Mouse (Mus musculus) spleen, postnatal 14 days (tissue): Measurements from ENCODE around the gene Tgm2.

Source experiments
- DNase-seq, 2 experiments: peaks; one replicate each; pipeline ENCODE4 v3.0.0; 2021 to 2022; ENCODE audit warnings: low spot score in 2 of 2

The Tgm2 gene

GRCm38 (mm10) chr2:158113591-158114257, 32.5 kb downstream of the Tgm2 start:
- DNase-seq = no peak

DNA sequence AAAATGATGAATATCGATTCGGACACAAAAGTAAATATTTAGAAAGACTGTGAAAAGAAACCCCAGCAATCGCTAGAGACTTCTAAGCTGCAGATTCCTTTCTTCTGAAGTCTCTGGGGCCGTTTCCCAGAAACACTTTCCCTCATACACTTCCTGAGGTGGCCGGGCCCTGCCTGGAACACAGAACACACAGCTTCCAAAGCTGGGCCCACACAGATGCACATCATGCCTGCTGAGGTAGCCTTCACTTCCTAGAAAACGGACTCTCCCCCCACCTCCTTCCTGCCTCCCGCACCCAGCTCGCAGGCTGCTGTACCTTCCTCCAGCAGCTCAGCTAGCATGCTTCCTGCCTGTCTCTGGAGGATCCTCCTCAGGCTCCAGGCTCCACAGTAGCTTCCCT, 36.7 kb downstream of the Tgm2 start:
- DNase-seq = no peak

- peak in 1 of 2 experiments; percentile 14 for DNase-seq
Observed at GRCm38 (mm10) chr2:158106947-158107587, 39.2 kb downstream of the Tgm2 start.

GRCm38 (mm10) chr2:158105605-158106004, 40.6 kb downstream of the Tgm2 start:
- no peak for DNase-seq

GRCm38 (mm10) chr2:158104966-158105365, 41.3 kb downstream of the Tgm2 start:
- DNase-seq = no peak

DNA sequence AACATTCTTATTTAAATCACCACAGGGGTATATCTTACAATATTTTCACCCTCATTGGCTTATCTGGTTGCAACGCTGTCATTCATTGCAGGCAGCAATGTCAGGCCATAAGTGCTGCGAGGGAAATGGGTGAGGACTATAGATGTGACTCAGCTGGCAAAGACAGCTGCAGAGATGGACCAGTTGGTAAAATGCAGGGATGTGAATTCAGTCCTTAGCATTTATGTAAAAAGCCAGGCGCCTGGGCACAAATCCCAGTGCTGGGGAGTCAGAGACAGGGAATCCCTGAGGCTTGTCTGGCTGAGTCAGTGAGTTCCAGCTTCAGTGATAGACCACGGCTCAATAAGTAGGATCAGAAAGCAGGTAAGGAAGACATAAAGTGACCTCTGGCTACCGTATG, 44.5 kb downstream of the Tgm2 start:
- DNase-seq = no peak

GRCm38 (mm10) chr2:158099537-158099936, 46.7 kb downstream of the Tgm2 start:
- DNase-seq = no peak

DNA sequence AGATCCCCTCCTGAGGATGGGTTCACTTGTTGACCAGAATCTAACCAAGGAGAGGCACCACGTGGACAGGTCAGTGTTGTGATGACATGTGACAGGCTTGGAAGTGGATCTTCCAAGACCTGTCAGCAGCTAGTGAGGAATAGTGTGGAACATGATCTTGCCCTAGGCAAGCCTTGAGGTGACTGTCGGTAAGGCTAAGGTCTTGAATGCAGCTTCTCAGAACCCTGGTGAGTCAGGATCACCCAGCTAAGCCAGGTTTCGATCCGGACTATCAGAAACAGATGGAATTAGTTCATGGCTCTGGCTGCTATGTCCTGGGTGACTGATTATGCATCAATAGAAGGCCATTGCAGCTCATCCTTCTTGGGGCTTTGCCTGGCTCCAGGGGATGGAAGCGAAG, 47.5 kb downstream of the Tgm2 start:
- DNase-seq = no peak

- no peak for DNase-seq
Observed at GRCm38 (mm10) chr2:158097071-158097470, 49.2 kb downstream of the Tgm2 start.

DNA sequence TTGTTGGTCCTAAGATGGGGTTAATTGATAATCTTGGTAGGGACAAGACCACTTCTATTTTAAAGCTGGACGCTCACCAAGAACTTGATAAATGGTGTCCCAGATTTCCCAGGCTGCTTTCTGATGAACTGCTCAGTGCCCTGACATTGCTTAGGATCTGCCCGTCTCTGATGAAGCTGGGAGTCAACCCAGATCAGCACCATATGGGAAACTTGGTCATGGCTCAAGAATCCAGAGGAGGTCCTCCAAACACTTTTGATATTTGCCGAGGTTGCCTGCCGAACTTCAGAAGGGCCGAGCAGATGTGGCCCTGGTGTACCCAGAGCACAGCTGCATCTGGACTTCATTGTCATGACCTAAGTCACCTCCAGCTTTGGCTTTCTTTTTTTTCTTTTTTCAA, 51.4 kb downstream of the Tgm2 start:
- DNase-seq = no peak

DNA sequence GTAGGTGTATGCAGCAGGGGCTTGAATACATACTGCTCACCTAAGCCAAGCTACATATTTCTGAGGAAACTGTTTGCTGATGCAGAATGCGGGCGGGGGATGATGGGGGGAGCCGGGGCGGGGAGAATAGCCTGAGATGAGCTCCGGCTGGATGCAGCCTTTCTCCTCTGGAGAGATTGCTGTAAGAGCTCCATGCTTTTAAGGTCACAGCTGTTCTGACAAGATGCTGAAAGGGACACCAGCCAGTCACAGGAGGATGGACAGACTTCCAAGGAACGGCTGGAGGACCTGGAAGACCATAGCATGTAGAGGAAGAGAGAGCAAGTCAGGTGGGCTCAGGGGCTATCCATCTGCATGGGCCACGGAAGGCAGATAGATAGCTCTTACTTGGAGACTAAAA, 51.9 kb downstream of the Tgm2 start:
- no peak for DNase-seq

- DNase-seq = no peak
Observed at GRCm38 (mm10) chr2:158093345-158093744, 52.9 kb downstream of the Tgm2 start.

GRCm38 (mm10) chr2:158090096-158090495, 56.1 kb downstream of the Tgm2 start:
- no peak for DNase-seq

GRCm38 (mm10) chr2:158084486-158084885, 61.8 kb downstream of the Tgm2 start:
- DNase-seq = peak in 1 of 2 experiments; percentile 17

DNA sequence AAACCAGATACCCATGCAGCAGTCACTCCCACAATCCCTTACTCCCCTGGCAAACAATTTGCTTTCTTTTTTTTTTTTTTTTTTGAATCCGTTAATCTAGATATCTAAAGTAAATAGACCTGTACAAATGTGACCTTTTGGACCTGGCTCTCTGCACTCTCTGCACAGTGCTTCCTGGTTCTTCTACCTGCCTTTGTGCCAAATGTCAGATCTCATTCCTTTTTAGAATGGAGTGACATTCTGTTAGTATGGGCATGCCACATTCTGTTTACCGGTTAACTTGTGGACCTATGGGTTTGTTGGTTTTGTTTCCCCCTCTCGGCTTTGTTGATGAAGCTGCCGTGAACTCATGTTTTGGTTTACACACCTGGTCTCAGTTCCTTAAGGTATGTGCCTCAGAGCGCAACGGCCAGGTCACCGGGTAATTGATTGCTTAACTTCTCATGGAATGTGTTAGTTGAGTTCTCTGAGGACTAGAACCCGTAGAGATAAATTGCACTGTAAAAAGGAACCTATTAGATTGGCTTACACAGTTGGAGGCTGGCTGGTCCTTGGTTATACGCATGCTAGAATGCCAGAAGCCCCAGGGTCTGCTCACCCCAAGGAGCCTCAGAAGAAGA, 65.5 kb downstream of the Tgm2 start:
- no peak for DNase-seq

GRCm38 (mm10) chr2:158079843-158080395, 66.3 kb downstream of the Tgm2 start:
- DNase-seq = no peak

DNA sequence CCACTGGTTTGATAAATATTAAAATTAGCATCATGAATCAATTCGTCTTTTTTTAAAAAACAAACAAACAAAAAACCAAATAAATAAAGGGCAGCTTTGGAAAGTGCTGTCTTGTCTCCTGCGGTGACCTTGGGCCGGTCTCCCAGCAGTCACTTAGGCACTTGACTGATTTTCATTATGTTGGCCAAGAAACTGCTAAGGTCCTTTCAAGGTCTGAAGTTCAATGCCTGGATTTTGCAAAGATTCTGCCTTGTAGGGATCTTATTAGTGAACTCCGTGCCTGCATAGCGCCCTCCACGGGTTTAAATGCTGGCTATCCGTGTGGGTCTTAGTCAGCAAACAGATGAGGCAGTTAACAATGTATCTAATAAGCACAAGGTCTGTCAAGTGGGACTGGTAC, 67.3 kb downstream of the Tgm2 start:
- DNase-seq = no peak

DNA sequence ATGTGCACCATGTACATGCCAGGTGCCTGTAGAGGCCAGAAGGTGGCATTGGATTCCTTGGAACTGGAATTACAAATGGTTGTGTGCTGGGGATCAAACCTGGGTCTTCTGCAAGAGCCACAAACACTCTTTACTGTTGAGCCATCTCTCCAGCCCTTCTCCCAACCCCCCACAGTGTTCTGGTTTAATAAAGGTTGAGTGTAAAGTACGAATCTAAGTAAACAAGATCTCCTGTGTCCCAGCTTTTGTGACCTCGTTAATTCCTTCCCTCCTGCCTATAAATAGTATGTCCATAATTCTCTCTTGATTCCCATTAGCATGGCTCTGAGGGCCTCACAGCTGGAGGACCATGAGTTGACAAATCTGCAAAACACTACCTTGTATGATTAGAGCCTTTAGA, 68.3 kb downstream of the Tgm2 start:
- no peak for DNase-seq

- no peak for DNase-seq
Observed at GRCm38 (mm10) chr2:158076690-158077089, 69.5 kb downstream of the Tgm2 start.

DNA sequence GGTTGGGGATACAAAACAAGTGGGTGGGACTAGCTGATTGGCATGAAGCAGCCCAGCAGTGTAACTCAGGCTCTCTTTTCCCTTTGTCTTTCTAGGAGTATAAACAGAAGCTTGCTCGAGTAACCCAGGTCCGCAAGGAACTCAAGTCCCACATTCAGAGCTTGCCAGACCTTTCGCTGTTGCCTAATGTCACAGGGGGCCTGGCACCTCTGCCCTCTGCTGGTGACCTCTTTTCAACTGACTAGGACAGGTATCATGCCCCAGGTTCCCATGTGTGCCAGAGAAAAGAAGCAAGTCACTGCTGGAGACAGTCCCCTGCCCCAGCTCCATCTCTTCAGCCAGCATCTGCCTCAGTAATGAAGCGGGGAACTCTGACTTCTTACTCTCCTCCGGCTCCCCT, 71.4 kb downstream of the Tgm2 start:
- DNase-seq = no peak

DNA sequence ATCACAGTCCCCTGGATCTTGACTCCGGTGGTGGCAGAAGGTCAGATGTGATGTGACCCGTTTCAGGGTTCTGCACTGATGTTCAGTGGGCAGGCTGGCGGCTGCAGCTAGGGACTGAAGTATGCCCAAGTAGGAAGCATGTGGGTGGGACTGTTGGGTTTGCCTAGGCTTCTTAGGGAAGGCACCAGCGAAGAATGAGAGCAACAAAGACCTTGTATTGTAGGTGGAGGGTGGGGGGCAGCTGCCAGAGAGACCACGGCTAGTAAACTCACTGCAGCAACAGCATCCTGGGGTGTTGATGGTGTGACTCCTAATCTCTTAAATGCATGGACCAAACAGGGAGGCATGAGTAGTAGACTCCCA, 74.6 kb downstream of the Tgm2 start:
- DNase-seq = no peak

DNA sequence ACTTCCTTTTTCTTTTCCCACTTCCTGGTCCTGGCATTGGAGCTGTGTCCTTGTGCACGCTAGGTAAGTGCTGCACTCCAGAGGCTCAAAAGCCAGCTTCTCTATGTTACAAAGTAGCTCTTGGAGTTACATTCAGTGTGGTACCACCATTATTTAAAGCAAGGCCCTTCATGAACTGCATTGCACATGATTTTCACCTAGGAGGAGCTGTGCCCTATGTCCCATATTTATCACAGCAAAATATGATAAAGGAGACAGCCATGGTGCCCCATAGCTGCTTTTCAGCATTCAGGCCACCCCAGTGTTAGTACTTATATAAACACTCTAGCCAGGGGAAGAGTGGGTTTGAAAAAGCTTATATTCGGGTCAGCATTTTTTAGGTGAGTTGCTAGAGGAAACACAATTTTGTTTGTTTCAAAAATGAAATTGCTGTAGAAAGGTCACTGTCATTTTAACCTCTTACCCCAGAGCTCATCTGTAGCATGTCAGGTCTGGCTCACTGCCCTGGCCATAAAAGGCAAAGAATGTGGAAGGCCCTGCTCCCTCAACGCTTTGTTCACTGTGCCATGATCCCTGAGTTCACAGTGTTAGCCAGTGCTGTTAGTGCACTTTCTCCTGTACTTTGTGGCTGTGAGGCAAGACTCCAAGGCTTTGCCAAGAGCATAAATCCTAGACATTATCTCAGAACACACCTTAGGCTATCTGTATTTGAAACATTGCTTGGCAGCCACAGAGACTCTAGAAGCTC, 75.2 kb downstream of the Tgm2 start:
- no peak for DNase-seq
